21 mouse cellular contexts compared by ENCODE assay signal in the genomic region with DNA sequence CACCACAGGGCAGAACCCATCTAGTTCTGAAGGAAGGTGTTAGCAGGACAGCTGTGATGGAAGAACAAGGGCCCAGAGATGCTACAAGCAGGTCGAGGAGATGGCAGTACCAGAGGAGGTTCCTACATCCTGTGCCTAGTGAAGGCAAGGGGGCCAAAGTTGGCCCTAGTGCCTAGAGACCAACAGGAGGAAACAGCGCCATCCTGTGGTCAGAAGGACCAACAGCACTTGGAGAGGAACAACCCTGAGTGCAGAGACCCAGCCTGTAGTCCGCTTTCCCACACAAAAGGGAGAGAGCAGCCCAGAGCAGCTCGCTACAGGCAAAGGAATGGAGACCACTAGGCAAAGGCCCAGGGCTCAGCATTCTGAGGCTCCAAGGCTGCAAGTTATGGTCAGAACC. TPM values are rescaled to one million over a fixed set of nuclear protein-coding genes. Genes with fewer than 3 reads are reported as not detected.
A peak's percentile ranks its signal among the peaks of the same experiment; 100 is the strongest.
DNase-seq lines count a peak whose midpoint lies in the region; ATAC-seq and TF ChIP-seq lines count a peak whose summit lies in the region.
"Had no signal": no experiment of that assay in that cellular context is flagged by ENCODE, and none has a peak within 500 bp of the region (broad histone marks: within the 10 kb centered on the region; RNA-seq: fewer than 3 reads in every experiment).

No protein-coding gene starts in this region.

- WGBS in forebrain, postnatal 0 days, result 71% methylated on average over 4 of the region's 4 CpGs
- WGBS in forebrain, embryonic 16.5 days, result 74% methylated on average over 4 of the region's 4 CpGs
- WGBS in liver, adult 2 months, result 71% methylated on average over 4 of the region's 4 CpGs

- no peak overlapping the region for H3K27ac ChIP-seq in forebrain, postnatal 0 days (ENCODE audit: low read depth, low read length)
- no peak overlapping the region for H3K27ac ChIP-seq in forebrain, embryonic 16.5 days (ENCODE audit: low read length)
- H3K27ac ChIP-seq in liver, adult 2 months (replicated peaks; ENCODE audit: insufficient read depth, low read depth, low read length), result no peak overlapping the region
- H3K27ac ChIP-seq: heart, embryonic 15.5 days; hindbrain, embryonic 10.5 days; kidney, embryonic 15.5 days; midbrain, embryonic 12.5 days; neural tube, embryonic 15.5 days had no signal

- no peak overlapping the region for H3K4me2 ChIP-seq in forebrain, postnatal 0 days (ENCODE audit: low read depth)
- H3K4me2 ChIP-seq in forebrain, embryonic 16.5 days (ENCODE audit: low read length), result no peak overlapping the region
- H3K4me2 ChIP-seq: heart, embryonic 15.5 days; kidney, embryonic 15.5 days; midbrain, embryonic 12.5 days; neural tube, embryonic 15.5 days had no signal

- no peaks in the 10 kb centered on the region for H3K9me3 ChIP-seq in forebrain, postnatal 0 days (ENCODE audit: low read length)
- H3K9me3 ChIP-seq in forebrain, embryonic 16.5 days (ENCODE audit: control insufficient read depth, low read length), result no peaks in the 10 kb centered on the region; the same call in 1 of the 2 replicates
- H3K9me3 ChIP-seq in E14TG2a.4 (ENCODE audit: low read length), result no peaks in the 10 kb centered on the region
- H3K9me3 ChIP-seq: heart, embryonic 15.5 days; hindbrain, embryonic 10.5 days; kidney, embryonic 15.5 days; midbrain, embryonic 12.5 days; neural tube, embryonic 15.5 days had no signal

- no peak for DNase-seq in forebrain, postnatal 0 days
- DNase-seq in liver, adult 2 months (ENCODE audit: extremely low read depth, low read depth, low spot score), result no peak
- no peak for DNase-seq in liver
- no peak for DNase-seq in brain, embryonic 14.5 days (ENCODE audit: low read depth)
- DNase-seq in natural killer cell, adult 2 months (ENCODE audit: low spot score in 2 of 2), result no peak
- DNase-seq in frontal cortex, postnatal 25 days (ENCODE audit: low spot score in 2 of 2), result no peak
- DNase-seq: adrenal gland, postnatal 36 days; cerebellum, adult 9-11 months; heart, adult 18-20 months; lung, adult 18-20 months; lung, postnatal 4 days; right cerebral cortex, postnatal 25 days had no signal

- no peak overlapping the region for H3K4me3 ChIP-seq in forebrain, postnatal 0 days (ENCODE audit: low read depth, low read length)
- no peak overlapping the region for H3K4me3 ChIP-seq in forebrain, embryonic 16.5 days (replicated peaks; ENCODE audit: low read length)
- H3K4me3 ChIP-seq in liver, adult 2 months (ENCODE audit: insufficient read depth, low read depth, low read length), result no peak overlapping the region
- peak overlapping the region; percentile 35; the same call in 1 of the 2 replicates for H3K4me3 ChIP-seq in E14TG2a.4 (replicated peaks; ENCODE audit: low read length)
- H3K4me3 ChIP-seq: heart, embryonic 15.5 days; hindbrain, embryonic 10.5 days; kidney, embryonic 15.5 days; midbrain, embryonic 12.5 days; neural tube, embryonic 15.5 days had no signal

- H3K79me2 ChIP-seq in liver, adult 2 months (ENCODE audit: control insufficient read depth, insufficient read depth, low read length), result no peaks in the 10 kb centered on the region

- H3K9ac ChIP-seq in forebrain, postnatal 0 days, result no peak overlapping the region
- no peak overlapping the region for H3K9ac ChIP-seq in forebrain, embryonic 16.5 days (replicated peaks; ENCODE audit: low read depth, low read length)
- no peak overlapping the region for H3K9ac ChIP-seq in liver, adult 2 months (ENCODE audit: low read depth, low read length)
- H3K9ac ChIP-seq: heart, embryonic 15.5 days; kidney, embryonic 15.5 days; midbrain, embryonic 12.5 days; neural tube, embryonic 15.5 days had no signal

- TF ChIP-seq CTCF in forebrain, postnatal 0 days (IDR thresholded peaks at IDR 0.05; ENCODE audit: low read depth), result peak; percentile 23
- TF ChIP-seq CTCF in liver, adult 2 months (IDR thresholded peaks at IDR 0.05; ENCODE audit: low read depth, low read length), result peak; percentile 13; the same call in 1 of the 2 replicates
- peak; percentile 83 for TF ChIP-seq CTCF in E14TG2a.4 (conservative IDR thresholded peaks at IDR 0.05; ENCODE audit: low read length)
- peak; percentile 32; the same call in 1 of the 2 replicates for TF ChIP-seq CTCF in brain, embryonic 14.5 days (IDR thresholded peaks at IDR 0.05; ENCODE audit: borderline replicate concordance, extremely low read depth, insufficient read depth, insufficient read length)

- ATAC-seq in forebrain, postnatal 0 days, result no peak
- no peak for ATAC-seq in forebrain, embryonic 16.5 days
- ATAC-seq: activated CD4-positive, CD25-positive, alpha-beta regulatory T cell, adult 4 months had no signal

- H3K36me3 ChIP-seq in forebrain, postnatal 0 days (ENCODE audit: insufficient read depth), result no peaks in the 10 kb centered on the region
- H3K36me3 ChIP-seq in forebrain, embryonic 16.5 days (ENCODE audit: control insufficient read depth, insufficient read depth), result no peaks in the 10 kb centered on the region
- no peaks in the 10 kb centered on the region for H3K36me3 ChIP-seq in liver, adult 2 months (ENCODE audit: control insufficient read depth, insufficient read depth, low read length)
- H3K36me3 ChIP-seq in E14TG2a.4 (ENCODE audit: insufficient read depth, low read length), result no peaks in the 10 kb centered on the region
- H3K36me3 ChIP-seq: heart, embryonic 15.5 days; hindbrain, embryonic 10.5 days; kidney, embryonic 15.5 days; midbrain, embryonic 12.5 days; neural tube, embryonic 15.5 days had no signal

- H3K27me3 ChIP-seq in forebrain, postnatal 0 days (ENCODE audit: insufficient read depth, low read length), result no peaks in the 10 kb centered on the region
- H3K27me3 ChIP-seq in forebrain, embryonic 16.5 days (replicated peaks; ENCODE audit: control insufficient read depth, insufficient read depth, low read length), result no peaks in the 10 kb centered on the region
- no peaks in the 10 kb centered on the region for H3K27me3 ChIP-seq in liver, adult 2 months (ENCODE audit: control insufficient read depth, insufficient read depth, low read length)
- no peaks in the 10 kb centered on the region for H3K27me3 ChIP-seq in E14TG2a.4 (ENCODE audit: insufficient read depth, low read length)

- no peak for TF ChIP-seq POLR2A in liver, adult 2 months (IDR thresholded peaks at IDR 0.05; ENCODE audit: extremely low read depth, insufficient read depth, low read length)
- TF ChIP-seq POLR2A in brain, embryonic 14.5 days (IDR thresholded peaks at IDR 0.05; ENCODE audit: borderline replicate concordance, extremely low read depth, insufficient read depth, insufficient read length, poor library complexity, severe bottlenecking), result no peak

- H3K4me1 ChIP-seq in forebrain, postnatal 0 days (ENCODE audit: insufficient read depth), result no peaks in the 10 kb centered on the region
- H3K4me1 ChIP-seq in forebrain, embryonic 16.5 days (replicated peaks; ENCODE audit: control insufficient read depth, insufficient read depth, low read length), result no peaks in the 10 kb centered on the region
- no peaks in the 10 kb centered on the region for H3K4me1 ChIP-seq in liver, adult 2 months (ENCODE audit: control insufficient read depth, insufficient read depth, low read length)
- H3K4me1 ChIP-seq in E14TG2a.4 (replicated peaks; ENCODE audit: low read depth, low read length), result peaks cover 41% of the 10 kb centered on the region
- H3K4me1 ChIP-seq: heart, embryonic 15.5 days had no signal

RNA-seq across cellular contexts. Expression of gene Fbxo2, which starts 25.4 kb away (rescaled TPM):
- total RNA-seq in forebrain, postnatal 0 days (2014; rRNA removed), result 10.2 and 11.9 TPM in 2 replicates
- polyA plus RNA-seq in forebrain, postnatal 0 days (2015; fragmentation: Nextera tagmentation; extraction: Ambion mirVana), result 11.4 and 15.6 TPM in 2 replicates
- 4.3 and 4.7 TPM in 2 replicates for polyA plus RNA-seq in forebrain, embryonic 16.5 days (2015; fragmentation: Nextera tagmentation; extraction: Ambion mirVana)
- total RNA-seq in liver, adult 2 months (2014; rRNA removed), result 0.18 TPM in 1 of 2 replicates, not detected in the other
- polyA plus RNA-seq in liver, adult 2 months (2012; rRNA removed), result 0.14 and 0.23 TPM in 2 replicates
- polyA plus RNA-seq in brain, embryonic 14.5 days (2012; rRNA removed), result 2.6 and 5.1 TPM in 2 replicates
- polyA plus RNA-seq: activated CD4-positive, CD25-positive, alpha-beta regulatory T cell, adult 4 months had no signal

RNA-seq across cellular contexts. Expression of gene Fbxo44, which starts 25.5 kb away (rescaled TPM):
- 126 and 132 TPM in 2 replicates for total RNA-seq in forebrain, postnatal 0 days (2014; rRNA removed)
- polyA plus RNA-seq in forebrain, postnatal 0 days (2015; fragmentation: Nextera tagmentation; extraction: Ambion mirVana), result 73.3 and 81.4 TPM in 2 replicates
- polyA plus RNA-seq in forebrain, embryonic 16.5 days (2015; fragmentation: Nextera tagmentation; extraction: Ambion mirVana), result 60.3 and 67.1 TPM in 2 replicates
- total RNA-seq in liver, adult 2 months (2014; rRNA removed), result 1.9 and 2.7 TPM in 2 replicates
- 2.2 and 3.4 TPM in 2 replicates for polyA plus RNA-seq in liver, adult 2 months (2012; rRNA removed)
- polyA plus RNA-seq in brain, embryonic 14.5 days (2012; rRNA removed), result 122 and 144 TPM in 2 replicates

RNA-seq across cellular contexts. Expression of gene Fbxo6, which starts 33.9 kb away (rescaled TPM):
- 22.0 and 24.0 TPM in 2 replicates for total RNA-seq in forebrain, postnatal 0 days (2014; rRNA removed)
- 22.8 and 24.9 TPM in 2 replicates for polyA plus RNA-seq in forebrain, postnatal 0 days (2015; fragmentation: Nextera tagmentation; extraction: Ambion mirVana)
- polyA plus RNA-seq in forebrain, embryonic 16.5 days (2015; fragmentation: Nextera tagmentation; extraction: Ambion mirVana), result 14.4 and 17.7 TPM in 2 replicates
- total RNA-seq in liver, adult 2 months (2014; rRNA removed), result 35.0 and 38.7 TPM in 2 replicates
- polyA plus RNA-seq in liver, adult 2 months (2012; rRNA removed), result 91.9 and 97.2 TPM in 2 replicates
- polyA plus RNA-seq in brain, embryonic 14.5 days (2012; rRNA removed), result 18.1 and 25.3 TPM in 2 replicates

RNA-seq across cellular contexts. Expression of gene Draxin, which starts 55.3 kb away (rescaled TPM):
- total RNA-seq in forebrain, postnatal 0 days (2014; rRNA removed), result 37.5 and 40.5 TPM in 2 replicates
- polyA plus RNA-seq in forebrain, postnatal 0 days (2015; fragmentation: Nextera tagmentation; extraction: Ambion mirVana), result 6.8 and 8.7 TPM in 2 replicates
- polyA plus RNA-seq in forebrain, embryonic 16.5 days (2015; fragmentation: Nextera tagmentation; extraction: Ambion mirVana), result 22.7 and 23.5 TPM in 2 replicates
- total RNA-seq in liver, adult 2 months (2014; rRNA removed), result not detected in 2 replicates
- polyA plus RNA-seq in liver, adult 2 months (2012; rRNA removed), result not detected in 2 replicates
- polyA plus RNA-seq in brain, embryonic 14.5 days (2012; rRNA removed), result 54.9 and 73.0 TPM in 2 replicates
- polyA plus RNA-seq: heart, embryonic 15.5 days; thymus, postnatal 0 days had no signal

RNA-seq across cellular contexts. Expression of gene Mad2l2, which starts 55.6 kb away (rescaled TPM):
- total RNA-seq in forebrain, postnatal 0 days (2014; rRNA removed), result 43.6 and 45.7 TPM in 2 replicates
- polyA plus RNA-seq in forebrain, postnatal 0 days (2015; fragmentation: Nextera tagmentation; extraction: Ambion mirVana), result 102 and 104 TPM in 2 replicates
- polyA plus RNA-seq in forebrain, embryonic 16.5 days (2015; fragmentation: Nextera tagmentation; extraction: Ambion mirVana), result 127 TPM in 2 replicates
- total RNA-seq in liver, adult 2 months (2014; rRNA removed), result 8.1 and 8.9 TPM in 2 replicates
- polyA plus RNA-seq in liver, adult 2 months (2012; rRNA removed), result 49.6 and 58.5 TPM in 2 replicates
- 111 and 132 TPM in 2 replicates for polyA plus RNA-seq in brain, embryonic 14.5 days (2012; rRNA removed)

Comparison
In these comparisons a context has a peak if more than half of its experiments do, and no peak if none do; other contexts are left out.
1. CTCF ChIP-seq: peak in every context shown above with its lines; median percentile 83 in E14TG2a.4; 32 in brain, embryonic 14.5 days; 23 in forebrain, postnatal 0 days; 13 in liver, adult 2 months.
2. RNA of gene Fbxo44, which starts 25.5 kb away (polyA plus RNA-seq): 122 to 144 TPM in brain, embryonic 14.5 days, 73.3 to 81.4 TPM in forebrain, postnatal 0 days and 60.3 to 67.1 TPM in forebrain, embryonic 16.5 days; 2.2 to 3.4 TPM in liver, adult 2 months; every median in the first group is over 10 times any median in the second.